Mouse (Mus musculus): ENCODE measurements around the gene Magi3. TPM values are rescaled to one million over a fixed set of nuclear protein-coding genes. Genes with fewer than 3 reads are reported as not detected.

The Magi3 gene
- polyA plus RNA-seq, 1 experiment from 2014 or later: 7.1 TPM

- H3K27ac ChIP-seq: peak overlapping the region; percentile 47; the same call in 1 of the 2 replicates
- H3K9ac ChIP-seq: no peak overlapping the region
- no peaks in the 10 kb centered on the region for H3K9me3 ChIP-seq (ENCODE audit: control insufficient read depth, low read length)
- H3K4me3 ChIP-seq (replicated peaks; ENCODE audit: low read length): peak overlapping the region; percentile 87
- WGBS: 13% methylated on average over 11 of the region's 11 CpGs
- peak overlapping the region; percentile 52 for H3K4me2 ChIP-seq (replicated peaks)
- H3K27me3 ChIP-seq (ENCODE audit: control insufficient read depth, insufficient read depth, low read length): no peaks in the 10 kb centered on the region
- no peaks in the 10 kb centered on the region for H3K36me3 ChIP-seq (replicated peaks; ENCODE audit: control insufficient read depth, insufficient read depth)
- no peak for DNase-seq (ENCODE audit: low spot score)
- no peak for ATAC-seq (ENCODE audit: low FRiP score)
- peaks cover 17% of the 10 kb centered on the region for H3K4me1 ChIP-seq (replicated peaks; ENCODE audit: control insufficient read depth, insufficient read depth, low read length)
Observed at GRCm38 (mm10) chr3:104221156-104221555, 982 bp upstream of the Magi3 start.

GRCm38 (mm10) chr3:104219531-104220294 lies 461 bp downstream of the Magi3 start:
- Histone ChIP-seq H3K9me3 (ENCODE audit: control insufficient read depth, low read length) (no peaks in the 10 kb centered on the region), H3K4me1 (replicated peaks; ENCODE audit: control insufficient read depth, insufficient read depth, low read length) (peaks cover 17% of the 10 kb centered on the region), H3K36me3 (replicated peaks; ENCODE audit: control insufficient read depth, insufficient read depth) (no peaks in the 10 kb centered on the region), H3K4me2 (replicated peaks) (peak overlapping the region; percentile 79), H3K9ac (peak overlapping the region; percentile 90), H3K27me3 (ENCODE audit: control insufficient read depth, insufficient read depth, low read length) (no peaks in the 10 kb centered on the region), H3K4me3 (replicated peaks; ENCODE audit: low read length) (peak overlapping the region; percentile 87), H3K27ac (peak overlapping the region; percentile 97)
- ATAC-seq (ENCODE audit: low FRiP score) (no peak; the same call in none of the 2 replicates), DNase-seq (ENCODE audit: low spot score) (no peak)
- under 1% methylated on average over 84 of the region's 107 CpGs for WGBS

GRCm38 (mm10) chr3:104218926-104219325 lies 1.2 kb downstream of the Magi3 start:
- Histone ChIP-seq H3K27ac (peak overlapping the region; percentile 97; the same call in 1 of the 2 replicates), H3K4me1 (replicated peaks; ENCODE audit: control insufficient read depth, insufficient read depth, low read length) (peaks cover 17% of the 10 kb centered on the region), H3K4me3 (replicated peaks; ENCODE audit: low read length) (peak overlapping the region; percentile 87), H3K9me3 (ENCODE audit: control insufficient read depth, low read length) (no peaks in the 10 kb centered on the region), H3K9ac (peak overlapping the region; percentile 90), H3K27me3 (ENCODE audit: control insufficient read depth, insufficient read depth, low read length) (no peaks in the 10 kb centered on the region), H3K36me3 (replicated peaks; ENCODE audit: control insufficient read depth, insufficient read depth) (no peaks in the 10 kb centered on the region), H3K4me2 (replicated peaks) (peak overlapping the region; percentile 79)
- peak; percentile 32 for DNase-seq (ENCODE audit: low spot score)
- ATAC-seq (ENCODE audit: low FRiP score): no peak
- under 1% methylated on average over 15 of the region's 15 CpGs for WGBS

GRCm38 (mm10) chr3:104189823-104190222 lies 30.4 kb downstream of the Magi3 start:
- no peak for DNase-seq (ENCODE audit: low spot score)

GRCm38 (mm10) chr3:104189234-104189633 lies 30.9 kb downstream of the Magi3 start:
- Histone ChIP-seq H3K4me2 (replicated peaks) (no peak overlapping the region), H3K4me1 (replicated peaks; ENCODE audit: control insufficient read depth, insufficient read depth, low read length) (no peaks in the 10 kb centered on the region), H3K9ac (no peak overlapping the region), H3K4me3 (replicated peaks; ENCODE audit: low read length) (no peak overlapping the region), H3K27me3 (ENCODE audit: control insufficient read depth, insufficient read depth, low read length) (no peaks in the 10 kb centered on the region), H3K9me3 (ENCODE audit: control insufficient read depth, low read length) (no peaks in the 10 kb centered on the region), H3K27ac (no peak overlapping the region), H3K36me3 (replicated peaks; ENCODE audit: control insufficient read depth, insufficient read depth) (no peaks in the 10 kb centered on the region)
- no peak for DNase-seq (ENCODE audit: low spot score)
- no peak for ATAC-seq (ENCODE audit: low FRiP score)
- whole genome bisulfite sequencing: 95% methylated on average over 1 of the region's 1 CpGs

More at GRCm38 (mm10) chr3:104189823-104190222, 30.4 kb downstream of the Magi3 start:
- no peak overlapping the region for H3K27ac ChIP-seq
- H3K4me1 ChIP-seq (replicated peaks; ENCODE audit: control insufficient read depth, insufficient read depth, low read length): no peaks in the 10 kb centered on the region
- no peaks in the 10 kb centered on the region for H3K9me3 ChIP-seq (ENCODE audit: control insufficient read depth, low read length)
- H3K27me3 ChIP-seq (ENCODE audit: control insufficient read depth, insufficient read depth, low read length): no peaks in the 10 kb centered on the region
- H3K9ac ChIP-seq: no peak overlapping the region
- no peak overlapping the region for H3K4me2 ChIP-seq (replicated peaks)
- WGBS: 95% methylated on average over 2 of the region's 2 CpGs
- H3K4me3 ChIP-seq (replicated peaks; ENCODE audit: low read length): no peak overlapping the region
- ATAC-seq (ENCODE audit: low FRiP score): no peak
- H3K36me3 ChIP-seq (replicated peaks; ENCODE audit: control insufficient read depth, insufficient read depth): no peaks in the 10 kb centered on the region

- Histone ChIP-seq H3K27ac (no peak overlapping the region), H3K4me1 (replicated peaks; ENCODE audit: control insufficient read depth, insufficient read depth, low read length) (no peaks in the 10 kb centered on the region), H3K9me3 (ENCODE audit: control insufficient read depth, low read length) (no peaks in the 10 kb centered on the region), H3K4me3 (replicated peaks; ENCODE audit: low read length) (no peak overlapping the region), H3K36me3 (replicated peaks; ENCODE audit: control insufficient read depth, insufficient read depth) (no peaks in the 10 kb centered on the region), H3K9ac (no peak overlapping the region), H3K27me3 (ENCODE audit: control insufficient read depth, insufficient read depth, low read length) (no peaks in the 10 kb centered on the region), H3K4me2 (replicated peaks) (no peak overlapping the region)
- DNase-seq (ENCODE audit: low spot score) (no peak), ATAC-seq (ENCODE audit: low FRiP score) (no peak)
- 95% methylated on average over 2 of the region's 2 CpGs for WGBS
Observed at GRCm38 (mm10) chr3:104184270-104184669, 35.9 kb downstream of the Magi3 start.

GRCm38 (mm10) chr3:104183656-104184055 lies 36.5 kb downstream of the Magi3 start:
- H3K36me3 ChIP-seq (replicated peaks; ENCODE audit: control insufficient read depth, insufficient read depth): peaks cover 2% of the 10 kb centered on the region
- H3K9me3 ChIP-seq (ENCODE audit: control insufficient read depth, low read length): no peaks in the 10 kb centered on the region
- 92% methylated on average over 2 of the region's 2 CpGs for WGBS
- H3K9ac ChIP-seq: no peak overlapping the region
- no peaks in the 10 kb centered on the region for H3K4me1 ChIP-seq (replicated peaks; ENCODE audit: control insufficient read depth, insufficient read depth, low read length)
- H3K27ac ChIP-seq: no peak overlapping the region
- H3K27me3 ChIP-seq (ENCODE audit: control insufficient read depth, insufficient read depth, low read length): no peaks in the 10 kb centered on the region
- no peak overlapping the region for H3K4me2 ChIP-seq (replicated peaks)
- no peak overlapping the region for H3K4me3 ChIP-seq (replicated peaks; ENCODE audit: low read length)
- DNase-seq (ENCODE audit: low spot score) (no peak), ATAC-seq (ENCODE audit: low FRiP score) (no peak)

- Histone ChIP-seq H3K9me3 (ENCODE audit: control insufficient read depth, low read length) (no peaks in the 10 kb centered on the region), H3K36me3 (replicated peaks; ENCODE audit: control insufficient read depth, insufficient read depth) (peaks cover 5% of the 10 kb centered on the region), H3K4me1 (replicated peaks; ENCODE audit: control insufficient read depth, insufficient read depth, low read length) (no peaks in the 10 kb centered on the region), H3K27ac (no peak overlapping the region), H3K4me2 (replicated peaks) (no peak overlapping the region), H3K4me3 (replicated peaks; ENCODE audit: low read length) (no peak overlapping the region), H3K27me3 (ENCODE audit: control insufficient read depth, insufficient read depth, low read length) (no peaks in the 10 kb centered on the region), H3K9ac (no peak overlapping the region)
- no peak for DNase-seq (ENCODE audit: low spot score)
- ATAC-seq (ENCODE audit: low FRiP score): no peak
Observed at GRCm38 (mm10) chr3:104182711-104183110, 37.5 kb downstream of the Magi3 start.

GRCm38 (mm10) chr3:104161347-104161746 lies 58.8 kb downstream of the Magi3 start:
- ATAC-seq (ENCODE audit: low FRiP score): no peak
- 86% methylated on average over 3 of the region's 3 CpGs for WGBS
- no peak for DNase-seq (ENCODE audit: low spot score)

More at GRCm38 (mm10) chr3:104161347-104161746, 58.8 kb downstream of the Magi3 start:
- no peaks in the 10 kb centered on the region for H3K27me3 ChIP-seq (ENCODE audit: control insufficient read depth, insufficient read depth, low read length)
- H3K27ac ChIP-seq: no peak overlapping the region
- H3K36me3 ChIP-seq (replicated peaks; ENCODE audit: control insufficient read depth, insufficient read depth): no peaks in the 10 kb centered on the region
- H3K4me3 ChIP-seq (replicated peaks; ENCODE audit: low read length): no peak overlapping the region
- H3K4me1 ChIP-seq (replicated peaks; ENCODE audit: control insufficient read depth, insufficient read depth, low read length): no peaks in the 10 kb centered on the region
- H3K4me2 ChIP-seq (replicated peaks): no peak overlapping the region
- H3K9me3 ChIP-seq (ENCODE audit: control insufficient read depth, low read length): no peaks in the 10 kb centered on the region
- H3K9ac ChIP-seq: no peak overlapping the region

Data from hindbrain, embryonic 14.5 days (tissue).